Mouse (Mus musculus) A20 (cell line): ENCODE measurements around the gene Rpl39.
"Not testable (repeated sequence)": the region's sequence is repeated elsewhere in the genome, so short reads cannot be mapped to it uniquely, and the experiment has no call there.

Source experiments
- DNase-seq: peaks from one replicate; pipeline ENCODE4 v3.0.0-alpha.2; 2011; ENCODE audit warnings: low read depth, low spot score

Rpl39 gene

DNA sequence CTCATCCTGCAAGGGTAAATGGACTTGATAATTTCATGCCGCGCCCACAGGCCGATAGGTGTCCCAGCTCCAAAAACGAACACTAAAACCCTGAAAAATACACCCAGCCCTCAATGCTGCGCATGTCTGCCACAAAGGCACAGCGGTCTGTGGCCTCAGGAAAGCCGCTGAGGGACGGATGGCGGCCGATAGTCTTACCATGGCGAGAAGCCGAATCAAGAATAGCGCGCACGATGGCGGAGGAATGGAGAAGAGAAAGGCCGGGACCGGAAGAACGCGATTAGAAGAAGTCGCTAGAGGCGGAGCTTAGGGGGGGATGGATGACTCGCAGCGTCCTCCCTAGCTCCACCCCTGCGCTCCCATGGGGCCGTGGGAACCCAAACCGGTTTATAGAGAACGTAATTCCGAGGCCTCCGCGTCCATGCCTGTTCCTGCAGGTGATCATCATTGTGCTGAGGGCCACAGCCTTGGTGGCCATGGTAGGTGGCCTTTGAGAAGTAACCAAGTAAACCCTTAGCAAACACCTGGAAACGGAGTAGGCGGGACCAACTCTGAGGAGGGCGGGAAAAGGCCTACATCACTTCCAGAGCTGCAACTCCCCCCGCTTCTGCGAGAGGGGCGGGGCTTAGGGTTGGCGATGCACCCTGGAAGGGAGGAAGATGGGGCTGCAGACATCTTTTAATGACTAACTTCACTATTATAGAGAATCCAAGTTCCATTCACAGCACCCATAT is at the start of gene Rpl39:
Gene Rpl39, minus strand, starts transcription at position 476 of the 734 bp plus-strand sequence.
- DNase-seq, result peak; percentile 92

- peak; percentile 89 for DNase-seq
These were observed 41.6 kb upstream of the Rpl39 start, which contains the start of gene Nkap for GRCm38 (mm10) chrX:37126671-37127358. TSS of gene Nkap (plus strand) at chrX:37126795.

GRCm38 (mm10) chrX:37125511-37125910 is 40.3 kb upstream of the Rpl39 start:
- DNase-seq, result peak; percentile 61

DNA sequence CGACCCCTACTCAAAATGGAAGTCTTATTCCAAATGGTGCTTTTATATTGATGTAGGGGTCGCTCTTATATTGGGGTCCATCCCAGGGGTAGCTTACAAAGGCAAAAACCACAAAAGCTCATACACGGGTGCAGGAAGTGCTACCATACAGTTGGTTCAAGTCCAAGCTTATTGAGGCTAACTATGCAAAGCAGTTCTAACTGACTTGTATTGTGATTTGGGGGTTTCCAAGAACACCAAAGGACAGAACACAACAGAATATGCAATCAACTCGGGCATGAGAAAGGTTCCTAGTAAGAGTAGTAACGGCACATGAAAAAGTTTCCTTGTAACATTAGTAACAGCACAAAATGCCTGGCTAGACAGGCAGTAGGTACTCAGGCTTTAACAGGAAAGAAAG is 35.0 kb upstream of the Rpl39 start:
- DNase-seq, result peak; percentile 57

DNA sequence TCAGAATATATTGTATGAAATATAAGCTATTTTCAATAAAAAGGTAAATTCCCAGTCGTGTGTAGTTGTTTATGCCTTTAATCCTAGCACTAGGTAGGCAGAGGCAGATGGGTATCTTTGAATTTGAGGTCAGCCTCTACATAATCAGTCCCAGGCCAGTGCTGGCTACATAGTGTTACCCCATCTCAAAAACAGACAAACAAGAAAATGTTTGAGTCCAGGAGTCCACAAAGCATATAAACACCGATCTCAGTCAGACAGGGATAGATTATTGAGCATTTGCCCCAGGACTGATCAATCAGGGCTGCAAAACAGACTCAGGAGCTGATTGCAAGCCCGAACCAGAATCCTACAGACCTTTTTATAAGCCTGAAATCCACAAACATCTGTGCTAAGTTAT is 34.4 kb upstream of the Rpl39 start:
- DNase-seq, result no peak

DNA sequence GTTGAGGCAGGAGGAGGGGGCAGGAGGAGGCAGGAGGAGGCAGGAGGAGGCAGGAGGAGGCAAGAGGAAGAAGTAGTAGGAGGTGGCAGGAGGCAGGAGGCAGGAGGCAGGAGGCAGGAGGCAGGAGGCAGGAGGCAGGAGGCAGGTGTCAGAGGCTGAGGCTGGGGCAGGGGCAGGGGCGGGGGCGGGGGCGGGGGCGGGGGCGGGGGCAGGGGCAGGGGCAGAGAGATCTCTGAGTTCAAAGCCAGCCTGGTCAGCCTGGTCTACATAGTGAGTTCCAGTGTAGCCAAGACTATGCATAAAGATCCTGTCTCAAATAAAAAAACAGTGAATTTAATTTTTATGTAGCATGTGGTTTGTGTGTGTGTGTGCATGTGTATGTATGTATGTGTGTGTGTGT is 31.9 kb upstream of the Rpl39 start:
- no peak for DNase-seq

DNA sequence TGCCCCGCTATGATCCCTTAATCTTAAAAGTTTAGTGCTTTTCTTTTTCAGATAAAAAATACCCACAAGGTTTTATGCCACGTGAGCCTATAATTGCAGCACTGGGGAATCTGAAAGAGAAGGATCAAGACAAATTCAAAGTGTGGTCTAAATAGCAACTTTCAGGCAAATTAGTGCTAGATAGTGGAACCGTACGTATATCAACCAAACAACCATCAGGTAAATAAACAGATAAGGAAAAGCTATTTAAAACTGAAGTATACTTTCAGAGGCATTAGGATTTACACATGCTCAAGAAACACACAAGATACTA is 25.6 kb upstream of the Rpl39 start:
- no peak for DNase-seq

GRCm38 (mm10) chrX:37110193-37110880 is 25.1 kb upstream of the Rpl39 start, which contains the start of gene Upf3b:
TSS of gene Upf3b (minus strand) at chrX:37110322.
- peak; percentile 95 for DNase-seq

DNA sequence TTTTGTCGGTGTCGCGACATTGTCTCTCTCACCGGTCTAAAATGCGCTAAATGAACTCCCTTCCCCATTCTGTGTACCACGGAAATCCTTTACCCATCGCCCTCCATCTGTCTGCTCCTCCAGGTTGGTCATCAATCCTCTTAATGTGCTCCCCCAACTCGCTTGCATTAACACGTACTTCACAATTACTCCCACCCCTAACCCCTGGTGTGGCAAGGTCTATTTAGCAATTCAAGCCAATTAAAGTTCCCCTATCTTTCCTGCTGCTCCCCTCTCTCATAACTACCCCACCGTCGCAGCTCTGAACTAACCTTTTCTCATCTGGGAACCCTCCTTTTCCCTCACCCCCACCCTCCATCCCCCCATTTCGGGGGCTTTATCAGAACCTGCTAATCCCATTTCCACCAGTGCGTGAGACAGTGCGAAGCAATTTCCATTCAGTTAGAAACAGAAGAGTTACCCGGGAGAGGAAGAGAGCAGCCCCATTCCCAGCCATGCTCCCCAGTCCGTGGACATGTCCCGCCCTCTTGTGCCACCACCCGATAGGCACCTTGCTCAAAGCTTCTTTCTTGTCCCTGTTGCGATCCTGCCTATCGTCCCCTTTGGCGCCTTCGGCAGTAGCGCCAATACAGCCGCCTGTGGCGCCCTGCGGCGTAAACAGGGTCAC is 24.5 kb upstream of the Rpl39 start:
- DNase-seq, result no peak

DNA sequence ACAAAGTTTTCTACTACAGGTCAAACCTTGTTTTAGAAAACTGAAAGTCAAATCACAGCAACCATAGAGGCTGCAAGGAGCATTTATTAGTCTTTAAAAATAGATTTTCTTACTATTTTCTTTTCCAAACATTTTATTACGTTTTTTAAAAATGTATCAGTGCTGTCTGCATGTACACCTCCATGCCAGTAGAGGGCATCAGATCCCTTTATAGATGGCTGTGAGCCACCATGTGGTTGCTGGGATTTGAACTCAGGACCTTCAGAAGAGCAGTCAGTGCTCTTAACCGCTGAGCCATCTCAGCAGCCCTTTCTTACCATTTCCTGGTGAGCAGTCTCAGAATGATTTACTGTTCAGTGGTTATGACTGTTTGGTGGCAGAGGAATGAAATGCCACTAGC is 18.6 kb upstream of the Rpl39 start:
- no peak for DNase-seq

- no peak for DNase-seq
These were observed 13.5 kb upstream of the Rpl39 start for GRCm38 (mm10) chrX:37098681-37099080.

DNA sequence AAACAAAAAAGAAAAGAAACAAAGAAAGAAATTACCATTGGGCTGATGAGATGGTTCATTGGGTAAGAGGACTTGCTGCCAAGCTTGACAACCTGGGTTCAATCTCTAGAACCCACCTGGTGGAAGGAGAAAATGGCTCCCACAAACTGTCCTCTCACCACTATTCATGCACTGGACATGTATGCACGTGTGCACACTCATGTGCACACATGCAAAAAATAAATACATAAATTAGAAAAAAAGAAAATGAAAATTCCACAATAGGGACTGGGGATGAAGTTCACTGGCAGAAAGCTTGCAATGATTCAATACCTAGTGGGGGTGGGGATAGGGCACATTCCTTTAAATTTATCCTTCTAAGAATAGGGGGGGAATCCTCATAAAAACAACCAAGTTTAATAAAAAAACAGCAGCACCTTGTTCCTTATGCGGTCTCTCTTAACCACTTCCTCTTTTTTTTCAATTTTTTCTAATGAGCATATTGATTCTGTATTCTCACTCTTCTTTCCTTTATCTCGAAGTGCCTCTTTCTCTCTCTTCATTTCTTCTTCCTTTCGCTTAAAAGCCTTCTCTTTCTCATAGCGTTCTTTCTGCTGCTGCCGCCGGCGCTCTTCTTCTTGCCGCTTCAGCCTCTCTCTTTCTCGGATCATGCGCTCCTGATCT is 10.0 kb upstream of the Rpl39 start:
- peak; percentile 54 for DNase-seq

DNA sequence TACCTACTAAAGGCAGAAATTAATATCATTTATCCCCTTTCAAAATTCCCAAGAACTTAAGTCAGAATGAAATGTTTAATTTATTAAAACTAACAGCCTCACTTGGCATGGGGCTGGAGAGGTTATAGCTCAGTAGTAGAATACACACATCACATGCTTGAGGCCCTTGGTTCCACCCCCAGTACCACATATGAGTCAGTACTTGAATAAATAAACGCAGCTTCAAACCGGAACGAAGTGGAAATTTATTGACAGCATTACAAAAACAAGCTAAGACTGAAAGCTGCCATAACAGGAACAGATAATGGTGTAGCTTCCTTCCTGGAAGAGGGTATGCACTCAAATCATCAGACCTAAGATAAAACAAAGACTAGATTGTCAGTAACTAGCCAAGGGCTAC is 6.3 kb upstream of the Rpl39 start:
- DNase-seq, result no peak

GRCm38 (mm10) chrX:37088778-37089177 is 3.6 kb upstream of the Rpl39 start:
- peak; percentile 41 for DNase-seq

GRCm38 (mm10) chrX:37085665-37086064 is 463 bp upstream of the Rpl39 start:
- no peak for DNase-seq

DNA sequence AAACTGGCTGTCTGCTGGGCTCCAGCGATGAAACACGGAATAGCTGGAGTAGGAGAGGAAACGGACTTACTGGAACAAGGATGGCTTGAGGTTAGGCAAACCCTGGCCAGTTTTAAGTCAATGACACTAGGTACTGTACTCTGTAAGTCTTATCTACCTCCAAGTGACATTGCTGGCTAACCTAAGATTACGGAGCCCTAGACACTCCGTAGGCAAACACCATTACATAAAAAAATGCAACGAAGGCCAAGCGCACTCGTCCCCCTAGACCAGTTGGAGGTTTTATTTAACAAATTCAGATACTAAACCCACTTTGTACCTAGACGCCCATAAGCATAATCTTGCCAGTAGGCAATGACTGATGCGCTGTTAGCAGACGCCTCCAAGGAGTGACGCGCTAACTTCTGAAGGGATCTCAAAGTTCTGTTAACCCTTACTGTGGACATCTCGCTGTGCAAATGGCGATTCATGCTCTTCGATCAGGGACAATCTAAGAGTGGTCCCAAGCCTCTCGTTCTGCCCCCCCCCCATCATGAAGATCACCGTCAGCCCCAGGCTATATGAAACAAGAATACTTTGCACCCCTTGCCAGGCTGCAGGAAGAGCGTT is 780 bp downstream of the Rpl39 start:
- peak; percentile 17 for DNase-seq

DNA sequence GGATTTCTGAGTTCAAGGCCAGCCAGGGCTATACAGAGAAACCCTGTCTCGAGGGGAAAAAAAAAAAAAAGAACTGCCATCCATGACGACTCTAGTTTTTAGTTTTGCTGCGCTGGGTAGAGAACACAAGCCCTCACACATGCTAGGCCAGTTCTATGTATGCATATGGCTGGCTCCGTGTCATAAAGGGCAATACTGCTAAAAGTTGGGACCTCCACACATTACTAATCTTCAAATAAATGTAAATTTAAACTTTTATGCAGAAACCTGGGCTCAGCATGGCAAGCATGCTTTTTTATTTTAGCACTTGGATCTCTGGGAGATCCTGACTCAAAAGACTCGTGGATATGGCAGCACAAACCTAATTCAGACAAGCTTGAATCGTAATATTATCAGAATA is 4.0 kb downstream of the Rpl39 start:
- no peak for DNase-seq

DNA sequence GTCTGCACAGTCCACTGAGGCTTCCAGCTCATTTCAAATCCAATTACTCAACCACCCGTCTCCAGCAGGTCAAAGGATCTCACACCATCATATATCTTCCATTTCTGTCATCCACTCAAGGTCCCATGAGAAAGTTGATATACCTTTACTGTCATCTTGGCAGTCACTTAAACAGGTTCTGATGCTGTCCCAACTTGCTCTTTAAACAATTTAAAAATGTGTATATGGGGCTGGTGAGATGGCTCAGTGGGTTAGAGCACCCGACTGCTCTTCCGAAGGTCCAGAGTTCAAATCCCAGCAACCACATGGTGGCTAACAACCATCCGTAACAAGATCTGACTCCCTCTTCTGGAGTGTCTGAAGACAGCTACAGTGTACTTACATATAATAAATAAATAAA is 4.9 kb downstream of the Rpl39 start:
- DNase-seq, result not testable (repeated sequence)

DNA sequence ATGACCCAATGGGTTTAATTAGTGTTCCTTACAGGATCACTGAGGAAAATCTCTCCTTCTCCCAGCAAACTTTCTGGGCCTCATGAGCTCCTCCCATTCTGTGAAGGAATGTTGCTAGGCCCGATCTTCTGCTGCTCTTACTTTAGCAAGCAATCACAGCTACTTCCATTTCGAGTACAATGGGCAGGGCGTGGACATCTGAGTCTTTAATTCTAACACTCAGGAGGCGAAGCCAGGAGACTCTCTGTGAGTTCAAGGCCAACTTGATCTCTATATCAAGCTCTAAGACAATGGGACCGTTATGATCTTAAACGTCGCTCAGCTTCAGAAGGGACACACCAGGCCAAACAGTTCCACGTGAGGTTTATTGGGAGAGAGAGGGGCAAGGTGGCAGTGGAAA is 8.6 kb downstream of the Rpl39 start:
- no peak for DNase-seq

DNA sequence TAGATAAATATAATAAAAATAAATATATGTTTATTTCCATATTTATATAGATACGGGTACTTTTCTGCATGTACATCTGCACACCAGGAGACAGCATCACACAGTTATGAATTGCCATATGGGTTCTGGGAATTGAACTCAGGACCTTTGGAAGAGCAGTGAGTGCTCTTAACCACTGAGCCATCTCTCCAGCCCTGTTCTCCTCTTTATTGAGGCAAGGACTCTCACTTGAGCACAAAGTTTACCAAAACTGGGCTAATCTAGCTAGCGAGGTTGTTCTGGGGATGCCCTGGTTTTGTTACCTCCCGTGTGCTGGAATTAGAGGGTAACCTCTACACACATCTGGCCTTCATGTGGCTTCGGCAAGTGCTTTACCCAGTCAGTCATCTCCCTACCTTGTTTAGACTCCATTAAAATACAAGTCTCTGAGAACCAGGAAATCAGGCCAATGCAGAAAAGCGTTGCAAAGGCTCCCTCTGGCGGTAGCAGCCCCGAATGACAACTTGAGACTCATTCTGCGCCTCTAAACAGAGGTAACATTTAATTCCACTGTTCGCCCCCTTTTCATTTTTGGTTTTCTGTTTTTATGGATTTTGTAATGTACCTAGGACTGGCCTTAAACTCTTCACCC is 10.8 kb downstream of the Rpl39 start:
- peak; percentile 60 for DNase-seq

DNA sequence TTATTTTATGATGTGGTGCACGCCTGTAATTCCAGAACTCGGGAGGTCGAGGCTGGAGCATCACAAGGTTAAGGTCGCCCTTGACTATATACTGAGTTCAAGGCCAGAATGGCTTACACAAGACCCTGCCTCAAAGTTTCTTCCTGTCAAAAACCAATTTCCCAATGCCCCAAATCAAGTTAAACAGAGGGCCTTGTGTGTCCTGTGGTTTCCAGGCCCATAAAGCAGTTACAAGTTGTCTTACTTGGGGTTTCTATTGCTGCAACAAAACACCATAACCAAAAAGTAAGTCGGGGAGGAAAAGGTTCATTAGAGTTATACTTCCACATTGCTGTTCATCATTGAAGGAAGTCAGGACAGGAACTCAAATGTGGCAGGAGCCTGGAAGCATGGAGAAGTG is 16.4 kb downstream of the Rpl39 start:
- DNase-seq, result no peak
